Mouse (Mus musculus): ENCODE measurements around the gene Pros1. TPM values are rescaled to one million over a fixed set of nuclear protein-coding genes. Genes with fewer than 3 reads are reported as not detected.

Gene Pros1
- polyA plus RNA-seq, 1 experiment, result 9.5 TPM

DNA sequence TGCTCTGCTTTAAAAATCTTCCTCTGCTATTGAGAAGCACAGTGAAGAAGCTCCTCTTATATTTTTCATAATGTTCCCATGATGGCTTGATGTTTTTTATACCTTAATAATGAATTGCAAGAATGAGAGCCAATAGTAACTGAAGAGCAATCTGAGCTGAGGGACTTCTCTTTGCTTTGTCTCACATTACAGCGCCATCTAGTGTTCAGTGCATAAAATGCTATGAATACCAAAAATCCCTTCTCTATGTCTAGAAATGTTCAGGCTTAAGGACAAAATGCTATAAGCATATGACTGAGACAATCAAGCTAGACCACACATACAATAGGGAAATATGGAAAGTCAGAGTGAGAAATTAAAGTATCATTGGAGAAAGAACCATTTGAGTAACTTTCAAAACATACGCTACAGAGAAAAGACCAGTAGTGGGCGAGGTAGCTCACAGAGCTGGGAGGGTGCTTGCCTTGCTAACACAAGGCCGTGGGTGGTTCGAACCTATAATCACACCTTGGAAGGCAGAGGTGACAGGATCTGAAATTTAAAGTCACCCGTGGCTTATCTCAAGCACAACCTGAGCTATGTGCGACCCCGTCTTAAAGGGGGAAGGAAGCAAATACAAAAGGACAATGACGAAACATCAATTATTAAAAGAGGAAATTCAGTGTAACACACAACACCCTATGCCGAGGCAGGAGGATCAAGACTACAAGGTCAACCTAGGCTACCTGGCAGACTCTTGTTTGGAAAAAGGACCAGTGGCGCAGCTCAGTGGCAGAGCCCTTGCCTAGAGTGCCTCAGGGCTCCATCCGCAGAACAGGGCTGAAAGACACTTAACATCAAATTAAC is 27.7 kb upstream of the Pros1 start:
- Histone ChIP-seq H3K27ac (ENCODE audit: insufficient read depth, low read depth, low read length) (no peak overlapping the region), H3K4me3 (ENCODE audit: insufficient read depth, low read depth, low read length) (no peak overlapping the region), H3K36me3 (ENCODE audit: control insufficient read depth, insufficient read depth, low read length) (no peaks in the 10 kb centered on the region), H3K27me3 (replicated peaks; ENCODE audit: control insufficient read depth, insufficient read depth, low read length) (no peaks in the 10 kb centered on the region), H3K4me1 (ENCODE audit: control insufficient read depth, insufficient read depth, low read length) (no peaks in the 10 kb centered on the region)
- TF ChIP-seq POLR2A (IDR thresholded peaks at IDR 0.05; ENCODE audit: low read depth, low read length) (no peak), CTCF (conservative IDR thresholded peaks at IDR 0.05; ENCODE audit: insufficient read depth, insufficient read length, low read depth, low read length) (0 out of 2 replicates have a peak, but pooled peaks have one; percentile 22)
- DNase-seq, result peak; percentile 38
- WGBS, result 68% methylated on average over 12 of the region's 12 CpGs

DNA sequence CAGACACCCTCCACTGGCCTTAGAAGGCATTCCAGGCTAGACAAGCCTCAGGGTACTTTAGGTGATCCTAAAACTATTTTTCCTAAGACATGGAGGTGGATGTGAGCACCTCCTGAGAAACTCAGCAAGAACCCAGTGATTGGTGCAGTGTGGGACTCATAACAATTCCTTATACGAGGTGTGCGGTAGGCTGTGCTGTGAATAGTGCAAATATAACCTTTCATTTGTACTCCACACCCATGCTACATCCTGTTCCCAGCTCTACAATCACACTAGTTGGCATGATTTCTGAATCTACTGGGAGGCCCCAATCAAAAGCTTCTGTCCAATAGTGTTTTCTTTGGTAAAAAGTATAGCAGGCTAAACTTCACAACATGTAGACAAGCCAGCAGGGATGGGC is 22.1 kb upstream of the Pros1 start:
- no peaks in the 10 kb centered on the region for H3K27me3 ChIP-seq (replicated peaks; ENCODE audit: control insufficient read depth, insufficient read depth, low read length)
- no peak overlapping the region for H3K27ac ChIP-seq (ENCODE audit: insufficient read depth, low read depth, low read length)
- DNase-seq, result no peak
- H3K4me1 ChIP-seq (ENCODE audit: control insufficient read depth, insufficient read depth, low read length), result no peaks in the 10 kb centered on the region
- TF ChIP-seq POLR2A (IDR thresholded peaks at IDR 0.05; ENCODE audit: low read depth, low read length) (no peak), CTCF (conservative IDR thresholded peaks at IDR 0.05; ENCODE audit: insufficient read depth, insufficient read length, low read depth, low read length) (no peak)
- WGBS, result 56% methylated on average over 2 of the region's 2 CpGs
- no peaks in the 10 kb centered on the region for H3K36me3 ChIP-seq (ENCODE audit: control insufficient read depth, insufficient read depth, low read length)
- no peak overlapping the region for H3K4me3 ChIP-seq (ENCODE audit: insufficient read depth, low read depth, low read length)

DNA sequence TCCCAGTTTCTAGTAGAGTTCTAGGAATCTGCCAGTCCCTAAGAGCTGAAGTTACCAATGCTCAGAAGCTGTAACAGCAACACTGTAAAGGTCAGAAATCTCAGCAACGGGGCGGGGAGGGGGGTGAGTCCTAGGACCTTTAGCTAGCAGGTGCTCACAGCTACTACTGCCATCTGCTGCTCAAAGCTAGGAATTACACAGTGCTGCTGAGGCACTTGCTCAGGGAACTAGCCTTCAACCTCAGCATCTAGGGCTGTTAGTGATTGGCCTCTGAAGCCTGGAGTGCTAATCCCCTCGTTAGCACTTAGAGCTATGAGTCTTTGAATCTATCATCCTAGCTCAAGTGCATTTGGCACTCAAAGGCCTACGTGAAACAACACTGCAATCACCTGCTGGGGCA is 21.6 kb upstream of the Pros1 start:
- WGBS, result 20% methylated on average over 4 of the region's 4 CpGs
- TF ChIP-seq POLR2A (IDR thresholded peaks at IDR 0.05; ENCODE audit: low read depth, low read length) (no peak), CTCF (conservative IDR thresholded peaks at IDR 0.05; ENCODE audit: insufficient read depth, insufficient read length, low read depth, low read length) (peak; percentile 85)
- no peaks in the 10 kb centered on the region for H3K27me3 ChIP-seq (replicated peaks; ENCODE audit: control insufficient read depth, insufficient read depth, low read length)
- H3K4me1 ChIP-seq (ENCODE audit: control insufficient read depth, insufficient read depth, low read length), result no peaks in the 10 kb centered on the region
- H3K27ac ChIP-seq (ENCODE audit: insufficient read depth, low read depth, low read length), result no peak overlapping the region
- DNase-seq, result peak; percentile 49
- H3K36me3 ChIP-seq (ENCODE audit: control insufficient read depth, insufficient read depth, low read length), result no peaks in the 10 kb centered on the region
- H3K4me3 ChIP-seq (ENCODE audit: insufficient read depth, low read depth, low read length), result no peak overlapping the region

DNA sequence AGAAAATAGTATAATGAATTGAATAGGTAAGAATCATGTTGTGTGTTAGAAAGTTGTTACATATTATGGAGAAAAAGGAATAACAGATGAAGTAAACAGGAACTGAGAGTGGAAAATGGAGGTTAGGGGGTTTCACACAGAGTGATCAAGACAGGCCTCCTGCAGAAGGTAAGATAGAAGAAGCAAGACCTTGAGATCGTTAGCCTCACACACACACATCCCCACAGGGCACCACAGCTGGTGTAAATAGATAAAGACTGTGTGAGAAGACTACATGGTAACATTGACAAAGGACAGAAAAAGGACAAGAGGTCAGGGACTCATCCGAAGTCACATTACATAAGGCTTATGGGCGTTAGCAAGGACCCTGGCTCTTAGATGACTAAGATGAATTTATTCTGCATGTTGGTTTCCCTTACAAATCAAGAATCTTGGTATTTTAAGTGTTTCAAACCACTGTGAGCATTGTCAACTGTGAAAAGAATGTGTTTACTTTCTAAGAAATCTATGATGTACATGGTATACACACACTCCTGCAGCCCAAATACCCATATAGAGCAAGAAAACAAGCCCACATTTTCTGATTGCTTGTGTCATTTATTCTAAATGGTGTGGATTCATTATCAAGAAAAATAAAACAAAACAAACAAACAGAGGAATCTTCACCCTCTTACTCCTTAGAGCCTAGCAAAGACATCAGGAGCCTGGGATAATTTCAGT is 19.9 kb upstream of the Pros1 start:
- H3K4me1 ChIP-seq (ENCODE audit: control insufficient read depth, insufficient read depth, low read length), result no peaks in the 10 kb centered on the region
- H3K27me3 ChIP-seq (replicated peaks; ENCODE audit: control insufficient read depth, insufficient read depth, low read length), result no peaks in the 10 kb centered on the region
- no peaks in the 10 kb centered on the region for H3K36me3 ChIP-seq (ENCODE audit: control insufficient read depth, insufficient read depth, low read length)
- DNase-seq, result no peak
- 70% methylated on average over 3 of the region's 3 CpGs for WGBS
- H3K27ac ChIP-seq (ENCODE audit: insufficient read depth, low read depth, low read length), result no peak overlapping the region
- no peak for TF ChIP-seq CTCF (conservative IDR thresholded peaks at IDR 0.05; ENCODE audit: insufficient read depth, insufficient read length, low read depth, low read length)
- no peak for TF ChIP-seq POLR2A (IDR thresholded peaks at IDR 0.05; ENCODE audit: low read depth, low read length)
- H3K4me3 ChIP-seq (ENCODE audit: insufficient read depth, low read depth, low read length), result no peak overlapping the region

DNA sequence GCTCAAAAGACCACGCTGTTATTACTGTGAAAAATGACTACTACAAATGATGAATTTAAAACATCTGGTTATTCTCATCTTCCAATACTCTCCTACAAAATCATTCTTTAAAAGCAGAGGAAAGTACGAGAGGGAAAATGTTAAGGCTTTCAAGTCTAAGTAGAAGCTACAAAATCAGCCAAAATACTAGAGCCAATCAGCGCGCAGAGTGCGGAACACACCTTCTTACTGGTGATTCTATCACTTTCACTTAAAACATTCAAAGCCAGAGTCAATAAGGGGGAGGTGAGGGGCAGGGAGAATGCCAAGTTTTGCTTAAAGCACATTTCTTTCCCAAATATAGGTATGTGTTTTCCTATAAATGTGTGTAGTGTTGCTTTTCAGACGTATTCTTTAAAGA is 8.8 kb upstream of the Pros1 start:
- no peak for DNase-seq
- WGBS, result 86% methylated on average over 6 of the region's 6 CpGs
- Histone ChIP-seq H3K27me3 (replicated peaks; ENCODE audit: control insufficient read depth, insufficient read depth, low read length) (no peaks in the 10 kb centered on the region), H3K4me1 (ENCODE audit: control insufficient read depth, insufficient read depth, low read length) (peaks cover 5% of the 10 kb centered on the region; the same call in 1 of the 2 replicates), H3K4me3 (ENCODE audit: insufficient read depth, low read depth, low read length) (no peak overlapping the region), H3K27ac (ENCODE audit: insufficient read depth, low read depth, low read length) (no peak overlapping the region), H3K36me3 (ENCODE audit: control insufficient read depth, insufficient read depth, low read length) (no peaks in the 10 kb centered on the region)
- no peak for TF ChIP-seq CTCF (conservative IDR thresholded peaks at IDR 0.05; ENCODE audit: insufficient read depth, insufficient read length, low read depth, low read length)
- TF ChIP-seq POLR2A (IDR thresholded peaks at IDR 0.05; ENCODE audit: low read depth, low read length), result no peak

DNA sequence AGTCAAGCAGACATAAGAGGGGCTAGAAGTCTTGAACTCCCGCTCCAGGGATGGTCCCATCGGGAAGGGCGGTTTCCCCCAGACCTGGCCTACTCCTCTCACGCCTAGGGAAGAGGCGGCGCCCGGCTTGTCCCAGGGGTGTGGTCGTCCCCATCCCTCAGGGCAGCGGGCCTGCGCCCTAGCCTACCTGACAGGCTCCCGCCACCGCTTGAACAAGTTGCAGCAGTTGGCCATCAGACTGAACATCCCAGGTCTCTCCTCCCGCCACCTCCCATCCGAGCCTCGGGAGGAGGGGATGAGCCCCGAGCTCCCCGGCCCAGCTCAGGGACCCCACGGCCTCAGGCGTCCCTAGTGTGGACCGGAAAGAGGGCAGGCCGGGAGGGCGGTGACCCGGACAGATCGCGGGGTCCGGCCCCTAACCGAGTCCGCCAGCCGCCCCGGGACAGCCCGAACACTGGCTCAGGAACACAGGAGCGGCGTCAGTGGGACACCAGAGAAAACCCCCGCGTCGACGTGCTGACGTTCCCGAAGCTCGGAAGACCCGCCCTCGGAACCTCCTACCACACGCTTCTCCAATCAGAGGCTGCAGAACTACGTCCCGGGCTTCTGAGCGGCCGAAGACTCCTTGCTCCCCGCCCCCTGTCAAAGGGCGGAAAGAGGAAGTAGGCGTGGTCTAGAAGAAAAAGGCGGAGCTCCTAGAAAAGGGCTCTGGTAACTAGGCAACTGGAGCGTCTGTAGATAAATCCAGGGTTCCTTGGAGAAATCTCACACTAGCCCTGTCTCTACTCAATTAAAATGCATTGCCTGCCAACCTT is 7.4 kb upstream of the Pros1 start, which contains the start of gene Arl13b:
TSS of gene Arl13b (minus strand) at position 543 of the 815 bp plus-strand sequence.
- Histone ChIP-seq H3K4me3 (ENCODE audit: insufficient read depth, low read depth, low read length) (peak within 1 kb of the TSS; percentile 92), H3K4me1 (ENCODE audit: control insufficient read depth, insufficient read depth, low read length) (peaks cover 5% of the 10 kb centered on the region; the same call in 1 of the 2 replicates), H3K27me3 (replicated peaks; ENCODE audit: control insufficient read depth, insufficient read depth, low read length) (no peaks in the 10 kb centered on the region), H3K27ac (ENCODE audit: insufficient read depth, low read depth, low read length) (no peak within 1 kb of the TSS), H3K36me3 (ENCODE audit: control insufficient read depth, insufficient read depth, low read length) (no peaks in the 10 kb centered on the region)
- peak; percentile 98 for DNase-seq
- under 1% methylated on average over 52 of the region's 52 CpGs for WGBS
- no peak for TF ChIP-seq CTCF (conservative IDR thresholded peaks at IDR 0.05; ENCODE audit: insufficient read depth, insufficient read length, low read depth, low read length)
